Mouse (Mus musculus) forebrain, embryonic 12.5 days (tissue): ENCODE measurements around the gene Gemin6. TPM values are rescaled to one million over a fixed set of nuclear protein-coding genes. Genes with fewer than 3 reads are reported as not detected.
"Not testable (repeated sequence)": the region's sequence is repeated elsewhere in the genome, so short reads cannot be mapped to it uniquely, and the experiment has no call there.

Experiments
- ATAC-seq: fragments of 200-750 bp; cut with Nextera tagmentation; 2 replicates; pipeline ENCODE4 v1.8.0; 2017; ENCODE audit warnings: moderate TSS enrichment; ENCODE audit not compliant: low FRiP score
- H3K27ac ChIP-seq: fragments of 300-500 bp; sonication (generic); 2 replicates; pipeline ENCODE4 v1.5.1; 2016; ENCODE audit warnings: mild to moderate bottlenecking
- H3K27me3 ChIP-seq: fragments of 300-500 bp; sonication (generic); 2 replicates; pipeline ENCODE4 v1.6.1; 2016; ENCODE audit warnings: mild to moderate bottlenecking
- H3K36me3 ChIP-seq: fragments of 300-500 bp; sonication (generic); replicated peaks from 2 replicates; pipeline ENCODE4 v1.6.1; 2016; ENCODE audit warnings: mild to moderate bottlenecking
- H3K4me1 ChIP-seq: fragments of 300-500 bp; sonication (generic); 2 replicates; pipeline ENCODE4 v1.6.1; 2016
- H3K4me2 ChIP-seq: fragments of 300-500 bp; sonication (generic); 2 replicates; pipeline ENCODE4 v1.6.1; 2016; ENCODE audit warnings: mild to moderate bottlenecking, moderate library complexity
- H3K4me3 ChIP-seq: fragments of 300-500 bp; sonication (generic); replicated peaks from 2 replicates; pipeline ENCODE4 v1.5.1; 2016; ENCODE audit warnings: mild to moderate bottlenecking
- H3K9ac ChIP-seq: fragments of 300-500 bp; sonication (generic); 2 replicates; pipeline ENCODE4 v1.6.1; 2016; ENCODE audit warnings: mild to moderate bottlenecking
- H3K9me3 ChIP-seq: fragments of 300-500 bp; sonication (generic); 2 replicates; pipeline ENCODE4 v1.6.1; 2016
- WGBS: fragments of 180-500 bp; shearing (Covaris S2); methylation state at CpG from one replicate; pipeline ENCODE4 v1.1.7; 2016; 5-methylcytosine and 5-hydroxymethylcytosine counted together
- polyA plus RNA-seq: library from polyadenylated mRNA; unstranded; fragments of >200 nt; fragmentation: Nextera tagmentation; extraction: Ambion mirVana; gene quantifications from 2 replicates; pipeline ENCODE4 v1.2.1, GENCODE M21; 2016

Gene Gemin6
- polyA plus RNA-seq, 1 experiment from 2014 or later: 37.6 TPM

- under 1% methylated on average over 89 of the region's 95 CpGs for WGBS
- peak; percentile 94 for ATAC-seq
- Histone ChIP-seq H3K4me2 (peak within 1 kb of the TSS; percentile 84), H3K9me3 (no peaks in the 10 kb centered on the region), H3K36me3 (peaks cover 28% of the 10 kb centered on the region), H3K4me1 (peaks cover 20% of the 10 kb centered on the region), H3K9ac (peak within 1 kb of the TSS; percentile 98), H3K27ac (peak within 1 kb of the TSS; percentile 99), H3K4me3 (peak within 1 kb of the TSS; percentile 96), H3K27me3 (no peaks in the 10 kb centered on the region)
These were observed 17.3 kb upstream of the Gemin6 start, which contains the start of the genes Srsf7 and Ttc39d for GRCm38 (mm10) chr17:80206671-80207581. Gene Srsf7, minus strand, starts transcription at chr17:80207307. Gene Ttc39d, plus strand, starts transcription at chr17:80207460.

GRCm38 (mm10) chr17:80213998-80214397 is 10.2 kb upstream of the Gemin6 start:
- H3K36me3 ChIP-seq, H3K27ac ChIP-seq, H3K4me1 ChIP-seq, H3K4me3 ChIP-seq, H3K9ac ChIP-seq, H3K9me3 ChIP-seq, H3K27me3 ChIP-seq, ATAC-seq, H3K4me2 ChIP-seq: not testable (repeated sequence)
- 91% methylated on average over 4 of the region's 4 CpGs for WGBS

GRCm38 (mm10) chr17:80220131-80220530 is 4.1 kb upstream of the Gemin6 start:
- Histone ChIP-seq H3K4me1 (peaks cover 5% of the 10 kb centered on the region), H3K4me3 (no peak overlapping the region), H3K9me3 (no peaks in the 10 kb centered on the region), H3K4me2 (no peak overlapping the region), H3K9ac (no peak overlapping the region), H3K36me3 (no peaks in the 10 kb centered on the region), H3K27me3 (no peaks in the 10 kb centered on the region), H3K27ac (no peak overlapping the region)
- ATAC-seq: no peak
- 78% methylated on average over 2 of the region's 2 CpGs for WGBS

- Histone ChIP-seq H3K4me2 (no peak overlapping the region), H3K9me3 (no peaks in the 10 kb centered on the region), H3K27me3 (no peaks in the 10 kb centered on the region), H3K4me3 (no peak overlapping the region), H3K4me1 (peaks cover 9% of the 10 kb centered on the region), H3K27ac (no peak overlapping the region), H3K36me3 (no peaks in the 10 kb centered on the region), H3K9ac (no peak overlapping the region)
- 70% methylated on average over 9 of the region's 9 CpGs for WGBS
- ATAC-seq: no peak
These were observed 3.0 kb upstream of the Gemin6 start for GRCm38 (mm10) chr17:80221202-80221601.

- ATAC-seq: no peak
- Histone ChIP-seq H3K27me3 (no peaks in the 10 kb centered on the region), H3K27ac (no peak overlapping the region), H3K36me3 (no peaks in the 10 kb centered on the region), H3K9me3 (no peaks in the 10 kb centered on the region), H3K4me1 (peaks cover 9% of the 10 kb centered on the region), H3K9ac (no peak overlapping the region), H3K4me3 (no peak overlapping the region), H3K4me2 (no peak overlapping the region)
- WGBS: 69% methylated on average over 3 of the region's 3 CpGs
These were observed 2.2 kb upstream of the Gemin6 start for GRCm38 (mm10) chr17:80221890-80222628.

- peaks cover 10% of the 10 kb centered on the region; the same call in 1 of the 2 replicates for H3K36me3 ChIP-seq
- WGBS: 8% methylated on average over 9 of the region's 9 CpGs
- peak overlapping the region; percentile 85; the same call in 1 of the 2 replicates for H3K27ac ChIP-seq
- peak overlapping the region; percentile 72; the same call in 1 of the 2 replicates for H3K9ac ChIP-seq
- H3K4me2 ChIP-seq: peak overlapping the region; percentile 73
- peak overlapping the region; percentile 58 for H3K4me3 ChIP-seq
- ATAC-seq: peak; percentile 54
- H3K4me1 ChIP-seq: peaks cover 9% of the 10 kb centered on the region
- no peaks in the 10 kb centered on the region for H3K9me3 ChIP-seq
- no peaks in the 10 kb centered on the region for H3K27me3 ChIP-seq
These were observed 412 bp upstream of the Gemin6 start for GRCm38 (mm10) chr17:80223829-80224228.

GRCm38 (mm10) chr17:80225142-80225541 is 901 bp downstream of the Gemin6 start:
- not testable (repeated sequence) for H3K4me1 ChIP-seq, H3K27me3 ChIP-seq, H3K9me3 ChIP-seq, H3K27ac ChIP-seq
- Histone ChIP-seq H3K4me3 (peak overlapping the region; percentile 58), H3K36me3 (peaks cover 15% of the 10 kb centered on the region; the same call in 1 of the 2 replicates), H3K4me2 (peak overlapping the region; percentile 73), H3K9ac (peak overlapping the region; percentile 72)
- 59% methylated on average over 5 of the region's 5 CpGs for WGBS
- peak; percentile 4; the same call in 1 of the 2 replicates for ATAC-seq

GRCm38 (mm10) chr17:80229396-80229795 is 5.2 kb downstream of the Gemin6 start:
- H3K27ac ChIP-seq: no peak overlapping the region
- H3K4me1 ChIP-seq: peaks cover 9% of the 10 kb centered on the region
- ATAC-seq: no peak
- no peak overlapping the region for H3K4me2 ChIP-seq
- H3K9ac ChIP-seq: no peak overlapping the region
- no peaks in the 10 kb centered on the region for H3K9me3 ChIP-seq
- no peak overlapping the region for H3K4me3 ChIP-seq
- H3K27me3 ChIP-seq: no peaks in the 10 kb centered on the region
- WGBS: 94% methylated on average over 2 of the region's 2 CpGs
- peaks cover 15% of the 10 kb centered on the region; the same call in 1 of the 2 replicates for H3K36me3 ChIP-seq

- H3K27ac ChIP-seq: no peak overlapping the region
- WGBS: 92% methylated on average over 5 of the region's 5 CpGs
- ATAC-seq: no peak
- H3K9me3 ChIP-seq: no peaks in the 10 kb centered on the region
- peaks cover 14% of the 10 kb centered on the region for H3K36me3 ChIP-seq
- H3K4me2 ChIP-seq: no peak overlapping the region
- no peaks in the 10 kb centered on the region for H3K27me3 ChIP-seq
- H3K4me1 ChIP-seq: no peaks in the 10 kb centered on the region
- no peak overlapping the region for H3K4me3 ChIP-seq
- H3K9ac ChIP-seq: no peak overlapping the region
These were observed 9.6 kb downstream of the Gemin6 start for GRCm38 (mm10) chr17:80233844-80234243.

GRCm38 (mm10) chr17:80234376-80234775 is 10.1 kb downstream of the Gemin6 start:
- 90% methylated on average over 7 of the region's 7 CpGs for whole genome bisulfite sequencing
- H3K4me3 ChIP-seq: no peak overlapping the region
- no peak overlapping the region for H3K4me2 ChIP-seq
- H3K4me1 ChIP-seq: no peaks in the 10 kb centered on the region
- H3K9me3 ChIP-seq: no peaks in the 10 kb centered on the region
- no peaks in the 10 kb centered on the region for H3K27me3 ChIP-seq
- ATAC-seq: no peak
- H3K9ac ChIP-seq: no peak overlapping the region
- peaks cover 14% of the 10 kb centered on the region for H3K36me3 ChIP-seq
- H3K27ac ChIP-seq: no peak overlapping the region

- no peaks in the 10 kb centered on the region for H3K27me3 ChIP-seq
- peaks cover 23% of the 10 kb centered on the region for H3K36me3 ChIP-seq
- H3K4me2 ChIP-seq: no peak overlapping the region
- 89% methylated on average over 3 of the region's 3 CpGs for WGBS
- no peaks in the 10 kb centered on the region for H3K4me1 ChIP-seq
- no peaks in the 10 kb centered on the region for H3K9me3 ChIP-seq
- no peak overlapping the region for H3K27ac ChIP-seq
- no peak overlapping the region for H3K4me3 ChIP-seq
- H3K9ac ChIP-seq: no peak overlapping the region
- ATAC-seq: no peak
These were observed 11.2 kb downstream of the Gemin6 start for GRCm38 (mm10) chr17:80235477-80235876.

GRCm38 (mm10) chr17:80236805-80237204 is 12.6 kb downstream of the Gemin6 start:
- no peak for ATAC-seq
- Histone ChIP-seq H3K4me1 (no peaks in the 10 kb centered on the region), H3K9ac (no peak overlapping the region), H3K27me3 (no peaks in the 10 kb centered on the region), H3K4me3 (no peak overlapping the region), H3K4me2 (no peak overlapping the region), H3K27ac (no peak overlapping the region), H3K36me3 (peaks cover 32% of the 10 kb centered on the region), H3K9me3 (no peaks in the 10 kb centered on the region)
- 91% methylated on average over 3 of the region's 3 CpGs for WGBS
